Mouse (Mus musculus): ENCODE measurements around the gene Mms19. TPM values are rescaled to one million over a fixed set of nuclear protein-coding genes. Genes with fewer than 3 reads are reported as not detected.

Mms19 gene
- polyA plus RNA-seq, 1 experiment = 57.0 TPM

- Histone ChIP-seq H3K4me3 (replicated peaks; ENCODE audit: extremely low read depth, low read depth, low read length) (no peak overlapping the region), H3K4me1 (ENCODE audit: control insufficient read depth, insufficient read depth, low read length) (no peaks in the 10 kb centered on the region)
- WGBS = 34% methylated on average over 8 of the region's 8 CpGs
- DNase-seq = no peak
- TF ChIP-seq POLR2A (IDR thresholded peaks at IDR 0.05; ENCODE audit: borderline replicate concordance, extremely low read depth, low read depth, low read length) = no peak
- no peak for TF ChIP-seq CTCF (IDR thresholded peaks at IDR 0.05; ENCODE audit: insufficient read depth, low read length)
Measured at GRCm38 (mm10) chr19:41907079-41907760, 73.7 kb downstream of the Mms19 start.

DNA sequence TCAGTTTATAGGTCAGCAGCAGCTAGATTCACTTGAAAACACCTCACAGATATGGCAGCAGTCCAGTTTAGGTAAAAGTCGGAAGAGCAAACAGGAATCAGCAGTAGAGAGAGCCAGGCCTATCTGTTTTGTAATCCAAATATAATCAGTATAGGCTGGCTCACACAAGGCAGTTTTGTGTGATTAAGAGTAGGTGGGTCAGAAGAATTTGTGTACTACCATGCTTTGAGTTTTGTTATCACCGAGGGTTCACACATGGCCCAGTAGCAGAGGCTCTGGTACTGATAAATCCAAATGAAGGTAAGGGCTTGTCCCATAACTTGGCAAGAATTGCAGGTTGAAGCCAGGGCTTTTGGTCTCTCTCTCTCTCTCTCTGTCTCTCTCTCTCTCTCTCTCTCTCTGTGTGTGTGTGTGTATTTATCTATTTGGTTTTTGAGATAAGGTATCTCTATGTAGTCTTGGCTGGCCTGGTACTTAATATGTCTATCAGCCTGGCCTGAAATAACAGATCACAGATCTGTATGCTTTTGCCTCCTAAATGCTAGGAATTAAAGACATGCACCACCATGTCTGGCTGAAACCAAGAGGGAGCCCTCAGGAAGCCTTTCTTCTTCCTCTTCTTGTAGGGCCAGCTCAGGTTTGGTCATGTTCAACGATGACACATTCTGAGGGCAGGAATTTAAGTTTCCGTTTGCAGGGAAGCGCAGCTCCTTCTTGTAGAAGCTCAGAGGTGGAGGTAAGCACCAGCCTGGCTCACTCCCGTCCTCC lies 74.5 kb downstream of the Mms19 start:
- DNase-seq = no peak
- TF ChIP-seq CTCF (IDR thresholded peaks at IDR 0.05; ENCODE audit: insufficient read depth, low read length) (no peak), POLR2A (IDR thresholded peaks at IDR 0.05; ENCODE audit: borderline replicate concordance, extremely low read depth, low read depth, low read length) (no peak)
- WGBS = 45% methylated on average over 6 of the region's 6 CpGs
- H3K4me3 ChIP-seq (replicated peaks; ENCODE audit: extremely low read depth, low read depth, low read length) = no peak overlapping the region
- no peaks in the 10 kb centered on the region for H3K4me1 ChIP-seq (ENCODE audit: control insufficient read depth, insufficient read depth, low read length)

- TF ChIP-seq POLR2A (IDR thresholded peaks at IDR 0.05; ENCODE audit: borderline replicate concordance, extremely low read depth, low read depth, low read length) (no peak), CTCF (IDR thresholded peaks at IDR 0.05; ENCODE audit: insufficient read depth, low read length) (no peak)
- 75% methylated on average over 2 of the region's 2 CpGs for WGBS
- H3K4me3 ChIP-seq (replicated peaks; ENCODE audit: extremely low read depth, low read depth, low read length) = no peak overlapping the region
- H3K4me1 ChIP-seq (ENCODE audit: control insufficient read depth, insufficient read depth, low read length) = no peaks in the 10 kb centered on the region
- no peak for DNase-seq
Measured at GRCm38 (mm10) chr19:41905246-41905645, 75.7 kb downstream of the Mms19 start.

DNA sequence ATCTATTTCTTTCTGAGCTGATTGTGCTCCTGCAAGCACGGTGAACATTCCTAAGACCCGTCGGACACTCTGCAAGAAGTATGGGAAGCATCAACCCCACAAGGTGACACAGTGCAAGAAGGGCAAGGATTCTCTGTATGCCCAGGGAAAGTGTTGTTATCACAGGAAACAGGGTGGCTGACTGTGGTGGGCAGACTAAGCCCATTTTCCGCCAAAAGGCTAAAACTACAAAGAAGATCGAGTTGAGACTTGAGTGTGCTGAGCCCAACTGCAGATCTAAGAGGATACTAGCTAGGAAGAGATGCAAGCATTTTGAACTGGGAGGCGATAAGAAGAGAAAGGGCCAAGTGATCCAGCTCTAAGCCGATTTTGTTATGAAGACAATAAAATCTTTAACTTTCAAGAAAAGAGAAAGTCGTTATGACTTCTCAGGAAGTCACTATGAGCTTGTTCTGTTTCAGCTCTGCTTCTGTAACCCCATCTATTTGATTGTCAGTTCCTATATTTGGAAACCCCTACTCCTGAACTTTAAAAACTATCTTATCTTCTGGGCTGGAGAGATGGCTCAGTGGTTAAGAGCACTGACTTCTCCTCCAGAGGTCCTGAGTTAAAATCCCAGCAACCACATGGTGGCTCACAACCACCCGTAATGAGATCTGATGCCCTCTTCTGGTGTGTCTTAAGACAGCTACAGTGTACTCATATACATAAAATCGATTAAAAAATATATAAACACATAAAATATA lies 77.9 kb downstream of the Mms19 start:
- TF ChIP-seq CTCF (IDR thresholded peaks at IDR 0.05; ENCODE audit: insufficient read depth, low read length) (no peak), POLR2A (IDR thresholded peaks at IDR 0.05; ENCODE audit: borderline replicate concordance, extremely low read depth, low read depth, low read length) (no peak)
- WGBS = 75% methylated on average over 10 of the region's 10 CpGs
- no peak for DNase-seq
- no peak overlapping the region for H3K4me3 ChIP-seq (replicated peaks; ENCODE audit: extremely low read depth, low read depth, low read length)
- no peaks in the 10 kb centered on the region for H3K4me1 ChIP-seq (ENCODE audit: control insufficient read depth, insufficient read depth, low read length)

- no peak for DNase-seq
- 35% methylated on average over 2 of the region's 2 CpGs for WGBS
- no peak for TF ChIP-seq CTCF (IDR thresholded peaks at IDR 0.05; ENCODE audit: insufficient read depth, low read length)
- no peaks in the 10 kb centered on the region for H3K4me1 ChIP-seq (ENCODE audit: control insufficient read depth, insufficient read depth, low read length)
- no peak overlapping the region for H3K4me3 ChIP-seq (replicated peaks; ENCODE audit: extremely low read depth, low read depth, low read length)
Measured at GRCm38 (mm10) chr19:41901696-41902095, 79.3 kb downstream of the Mms19 start.

GRCm38 (mm10) chr19:41900495-41901090 lies 80.4 kb downstream of the Mms19 start:
- Histone ChIP-seq H3K4me3 (replicated peaks; ENCODE audit: extremely low read depth, low read depth, low read length) (no peak overlapping the region), H3K4me1 (ENCODE audit: control insufficient read depth, insufficient read depth, low read length) (no peaks in the 10 kb centered on the region)
- WGBS = 71% methylated on average over 8 of the region's 8 CpGs
- DNase-seq = no peak
- TF ChIP-seq CTCF (IDR thresholded peaks at IDR 0.05; ENCODE audit: insufficient read depth, low read length) = no peak

DNA sequence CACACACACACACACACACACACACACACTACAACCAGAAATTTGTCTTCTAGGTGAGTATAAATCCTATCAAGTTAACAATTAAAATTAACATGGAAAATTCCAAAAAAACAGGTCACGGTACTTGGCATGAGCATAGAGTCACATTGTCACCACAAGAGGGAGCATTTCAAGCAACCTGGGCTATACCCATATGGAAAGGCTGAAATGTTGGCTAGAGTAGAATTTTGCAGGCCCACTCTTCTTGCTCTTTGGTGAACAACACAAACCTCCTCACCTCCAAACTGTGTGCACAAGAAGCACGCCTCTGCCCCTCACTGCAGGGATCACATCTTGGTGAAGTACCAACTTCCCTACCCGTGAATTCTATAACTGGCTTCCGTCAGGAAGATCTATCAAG lies 82.1 kb downstream of the Mms19 start:
- 50% methylated on average over 4 of the region's 4 CpGs for WGBS
- H3K4me1 ChIP-seq (ENCODE audit: control insufficient read depth, insufficient read depth, low read length) = no peaks in the 10 kb centered on the region
- peak; percentile 12 for DNase-seq
- TF ChIP-seq POLR2A (IDR thresholded peaks at IDR 0.05; ENCODE audit: borderline replicate concordance, extremely low read depth, low read depth, low read length) (no peak), CTCF (IDR thresholded peaks at IDR 0.05; ENCODE audit: insufficient read depth, low read length) (peak; percentile 18; the same call in 1 of the 2 replicates)
- no peak overlapping the region for H3K4me3 ChIP-seq (replicated peaks; ENCODE audit: extremely low read depth, low read depth, low read length)

DNA sequence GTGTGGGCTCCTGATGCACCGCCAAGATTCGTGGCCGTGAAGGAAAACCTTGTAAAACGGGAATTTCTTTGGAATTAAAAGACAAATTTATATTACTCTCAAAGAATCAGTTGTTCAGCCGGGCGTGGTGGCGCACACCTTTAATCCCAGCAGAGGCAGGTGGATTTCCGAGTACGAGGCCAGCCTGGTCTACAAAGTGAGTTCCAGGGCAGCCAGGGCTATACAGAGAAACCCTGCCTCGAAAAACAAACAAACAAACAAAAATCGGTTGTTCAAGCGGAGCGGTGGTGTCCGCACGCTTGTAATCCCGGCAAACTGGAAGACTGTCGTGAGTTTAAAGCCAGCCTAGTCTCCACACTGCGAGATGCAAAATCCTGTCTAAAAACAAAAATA lies 84.6 kb downstream of the Mms19 start:
- no peaks in the 10 kb centered on the region for H3K4me1 ChIP-seq (ENCODE audit: control insufficient read depth, insufficient read depth, low read length)
- TF ChIP-seq CTCF (IDR thresholded peaks at IDR 0.05; ENCODE audit: insufficient read depth, low read length) (no peak), POLR2A (IDR thresholded peaks at IDR 0.05; ENCODE audit: borderline replicate concordance, extremely low read depth, low read depth, low read length) (no peak)
- H3K4me3 ChIP-seq (replicated peaks; ENCODE audit: extremely low read depth, low read depth, low read length) = peak overlapping the region; percentile 74
- no peak for DNase-seq
- WGBS = 16% methylated on average over 18 of the region's 18 CpGs

Measured in lung, adult 2 months (tissue).